Mouse (Mus musculus) neural tube, embryonic 14.5 days (tissue): ENCODE measurements around the gene Pramel6. TPM values are rescaled to one million over a fixed set of nuclear protein-coding genes. Genes with fewer than 3 reads are reported as not detected.
"Not testable (repeated sequence)": the region's sequence is repeated elsewhere in the genome, so short reads cannot be mapped to it uniquely, and the experiment has no call there.

Source experiments
- ATAC-seq: fragments of 200-750 bp; cut with Nextera tagmentation; 2 replicates; pipeline ENCODE4 v1.8.0; 2017; ENCODE audit warnings: low read depth, mild to moderate bottlenecking, moderate TSS enrichment, moderate library complexity
- H3K27ac ChIP-seq: fragments of 300-500 bp; sonication (generic); 2 replicates; pipeline ENCODE4 v1.5.1; 2014; ENCODE audit warnings: low read depth, mild to moderate bottlenecking, control low read depth, low read length, moderate library complexity, mixed read lengths
- H3K27me3 ChIP-seq: fragments of 300-500 bp; sonication (generic); 2 replicates; pipeline ENCODE4 v1.6.1; 2014; ENCODE audit warnings: low read length; ENCODE audit not compliant: control insufficient read depth, insufficient read depth
- H3K36me3 ChIP-seq: fragments of 300-500 bp; sonication (generic); 2 replicates; pipeline ENCODE4 v1.6.1; 2014; ENCODE audit warnings: low read length, mixed read lengths; ENCODE audit not compliant: control insufficient read depth, insufficient read depth
- H3K4me1 ChIP-seq: fragments of 300-500 bp; sonication (generic); 2 replicates; pipeline ENCODE4 v1.6.1; 2014; ENCODE audit warnings: low read length; ENCODE audit not compliant: control insufficient read depth, insufficient read depth
- H3K4me2 ChIP-seq: fragments of 300-500 bp; sonication (generic); 2 replicates; pipeline ENCODE4 v1.6.1; 2014; ENCODE audit warnings: mild to moderate bottlenecking, low read depth, low read length, control low read depth
- H3K4me3 ChIP-seq: fragments of 300-500 bp; sonication (generic); 2 replicates; pipeline ENCODE4 v1.5.1; 2014; ENCODE audit warnings: low read depth, low read length, control low read depth, mixed read lengths
- H3K9ac ChIP-seq: fragments of 300-500 bp; sonication (generic); replicated peaks from 2 replicates; pipeline ENCODE4 v1.6.1; 2014; ENCODE audit warnings: low read depth, mild to moderate bottlenecking, control low read depth, low read length, mixed read lengths
- H3K9me3 ChIP-seq: fragments of 300-500 bp; sonication (generic); 2 replicates; pipeline ENCODE4 v1.6.1; 2016; ENCODE audit warnings: low read length; ENCODE audit not compliant: control insufficient read depth
- WGBS: fragments of 180-500 bp; shearing (Covaris S2); extraction: QIAGEN DNeasy Blood & Tissue Kit; methylation state at CpG from one replicate; pipeline ENCODE4 v1.1.7; 2014; 5-methylcytosine and 5-hydroxymethylcytosine counted together
- polyA plus RNA-seq: library from polyadenylated mRNA; unstranded; fragments of >200 nt; fragmentation: Nextera tagmentation; extraction: Ambion mirVana; gene quantifications from 2 replicates; pipeline ENCODE4 v1.2.1, GENCODE M21; 2014

Pramel6 gene
- polyA plus RNA-seq, 1 experiment from 2014 or later: not detected

DNA sequence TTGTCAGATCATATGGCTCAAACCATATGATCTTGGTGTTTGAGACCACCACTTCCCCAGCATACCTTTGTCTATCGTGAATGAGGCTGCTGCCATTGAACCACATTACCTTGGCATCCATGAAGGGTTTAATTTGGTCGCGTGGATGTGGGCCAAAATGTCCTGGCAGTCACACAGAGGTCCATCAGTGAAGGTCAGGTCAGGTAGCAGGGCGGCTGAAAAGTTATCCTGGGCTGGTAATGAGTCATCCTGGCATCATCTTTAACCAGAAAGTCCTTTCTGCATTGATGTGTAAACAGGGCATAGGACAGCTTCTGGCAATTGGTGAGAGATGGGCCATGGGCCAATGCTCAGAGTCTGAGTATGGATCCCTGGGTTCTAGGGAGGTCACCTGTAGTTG, 14.3 kb downstream of the Pramel6 start:
- no peaks in the 10 kb centered on the region for H3K9me3 ChIP-seq
- H3K27ac ChIP-seq: no peak overlapping the region
- no peak overlapping the region for H3K4me3 ChIP-seq
- H3K4me2 ChIP-seq: no peak overlapping the region
- H3K9ac ChIP-seq: no peak overlapping the region
- no peaks in the 10 kb centered on the region for H3K27me3 ChIP-seq
- WGBS: 88% methylated on average over 4 of the region's 4 CpGs
- ATAC-seq: no peak
- no peaks in the 10 kb centered on the region for H3K36me3 ChIP-seq
- no peaks in the 10 kb centered on the region for H3K4me1 ChIP-seq

DNA sequence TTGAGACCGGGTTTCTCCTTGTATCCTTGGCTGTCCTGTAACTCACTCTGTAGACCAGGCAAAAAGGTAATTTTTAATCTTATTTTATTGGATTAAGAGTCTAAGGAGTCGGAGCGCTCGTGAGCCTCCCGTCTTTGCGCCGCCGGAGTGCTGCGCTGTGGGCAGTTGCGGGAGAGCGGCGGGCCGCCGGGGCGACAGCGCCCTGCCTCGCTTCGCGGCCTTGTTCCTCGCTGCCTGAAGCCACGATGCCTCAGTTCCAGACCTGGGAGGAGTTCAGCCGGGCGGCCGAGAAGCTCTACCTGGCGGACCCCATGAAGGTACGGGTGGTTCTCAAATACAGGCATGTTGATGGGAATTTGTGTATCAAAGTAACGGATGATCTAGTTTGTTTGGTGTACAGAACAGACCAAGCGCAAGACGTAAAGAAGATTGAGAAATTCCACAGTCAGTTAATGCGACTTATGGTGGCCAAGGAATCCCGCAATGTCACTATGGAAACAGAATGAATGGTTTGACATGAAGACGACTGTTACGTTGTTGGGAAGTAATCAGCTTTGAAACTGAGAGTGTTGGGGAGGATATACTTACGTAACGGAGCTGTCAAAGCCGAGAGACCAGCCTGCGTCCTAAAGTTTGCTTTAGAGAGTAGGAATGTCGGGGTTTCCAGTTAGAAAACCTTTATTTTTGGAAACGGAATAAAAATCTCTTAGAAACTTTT, 19.7 kb downstream of the Pramel6 start:
- not testable (repeated sequence) for H3K9me3 ChIP-seq, H3K36me3 ChIP-seq, H3K4me1 ChIP-seq, H3K27ac ChIP-seq, H3K9ac ChIP-seq, H3K27me3 ChIP-seq
- 33% methylated on average over 38 of the region's 39 CpGs for WGBS
- H3K4me3 ChIP-seq: 0 out of 2 replicates have a peak overlapping the region, but pooled peaks have one; percentile 12
- H3K4me2 ChIP-seq: peak overlapping the region; percentile 38
- ATAC-seq: peak; percentile 71

DNA sequence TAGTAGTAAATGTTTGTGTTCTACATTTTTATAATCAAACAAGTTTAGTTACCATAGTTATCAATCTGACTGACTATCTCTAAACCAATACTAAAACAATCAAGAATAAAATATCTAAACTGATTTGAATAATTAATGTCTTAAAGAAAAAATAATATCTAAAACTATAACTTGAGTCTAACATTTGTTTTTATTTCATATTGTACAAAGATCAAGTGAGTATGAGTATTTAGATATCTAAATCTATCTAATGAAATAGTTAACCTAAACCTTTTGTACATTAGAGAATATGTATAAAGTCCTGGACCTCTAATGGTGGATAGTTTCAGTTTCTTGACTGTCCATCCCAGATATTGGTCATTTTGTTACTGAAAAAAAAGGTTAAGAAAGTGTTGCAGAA, 25.1 kb downstream of the Pramel6 start, which contains the start of gene Olfr153:
Olfr153 (plus strand) TSS at position 301 of the 400 bp plus-strand sequence.
- H3K27ac ChIP-seq: no peak within 1 kb of the TSS
- H3K27me3 ChIP-seq: no peaks in the 10 kb centered on the region
- no peak within 1 kb of the TSS for H3K4me2 ChIP-seq
- H3K4me1 ChIP-seq: no peaks in the 10 kb centered on the region
- no peak for ATAC-seq
- H3K36me3 ChIP-seq: no peaks in the 10 kb centered on the region
- H3K4me3 ChIP-seq: no peak within 1 kb of the TSS
- H3K9me3 ChIP-seq: no peaks in the 10 kb centered on the region
- no peak within 1 kb of the TSS for H3K9ac ChIP-seq

DNA sequence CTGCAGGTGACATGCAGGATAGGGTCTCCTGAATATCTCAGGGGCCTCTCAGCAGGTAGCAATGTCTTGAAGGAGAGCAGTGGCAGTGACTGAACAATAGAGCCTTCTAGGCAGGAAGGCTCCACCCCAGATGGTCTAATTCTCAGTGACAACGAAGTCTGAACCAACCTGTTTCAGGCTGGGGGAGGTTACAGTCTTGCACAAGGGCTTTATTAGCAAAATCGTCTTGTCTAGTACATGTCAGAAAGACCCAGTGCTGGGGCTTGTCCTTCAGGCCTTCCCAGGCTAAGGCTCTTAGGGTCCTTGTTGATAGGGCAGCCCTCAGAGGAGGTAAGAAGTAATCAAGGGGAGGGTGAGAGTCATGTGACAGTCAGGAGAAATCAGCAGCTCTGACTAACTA, 28.5 kb downstream of the Pramel6 start:
- Histone ChIP-seq H3K4me3 (no peak overlapping the region), H3K4me1 (no peaks in the 10 kb centered on the region), H3K9ac (no peak overlapping the region), H3K27ac (no peak overlapping the region), H3K9me3 (no peaks in the 10 kb centered on the region), H3K36me3 (no peaks in the 10 kb centered on the region), H3K4me2 (no peak overlapping the region), H3K27me3 (no peaks in the 10 kb centered on the region)
- no peak for ATAC-seq
- 72% methylated on average over 2 of the region's 2 CpGs for WGBS

DNA sequence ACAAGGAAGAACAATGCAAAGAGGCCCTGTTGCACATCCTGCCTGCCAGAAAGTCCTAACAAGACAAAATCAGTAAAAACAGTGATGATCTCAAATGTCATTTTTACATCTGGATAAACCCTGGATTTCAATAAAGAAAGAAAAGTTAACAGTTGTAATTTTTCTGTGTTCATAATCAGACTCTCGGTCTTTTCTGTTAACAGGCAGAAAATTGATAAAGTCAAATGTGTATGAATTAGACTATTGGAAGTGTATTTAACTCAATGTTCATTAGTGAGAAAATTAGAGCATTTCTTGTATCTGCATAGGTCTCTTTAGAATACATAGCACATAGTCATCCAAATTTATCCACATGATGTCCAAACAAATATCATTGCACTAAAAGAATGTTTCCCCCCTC, 39.1 kb downstream of the Pramel6 start, which contains the start of gene Olfr1128:
Olfr1128 (minus strand) TSS at position 101 of the 400 bp plus-strand sequence.
- H3K4me3 ChIP-seq: no peak within 1 kb of the TSS
- H3K36me3 ChIP-seq: no peaks in the 10 kb centered on the region
- no peak within 1 kb of the TSS for H3K9ac ChIP-seq
- 93% methylated on average over 1 of the region's 1 CpGs for WGBS
- no peaks in the 10 kb centered on the region for H3K4me1 ChIP-seq
- no peaks in the 10 kb centered on the region for H3K9me3 ChIP-seq
- H3K27me3 ChIP-seq: no peaks in the 10 kb centered on the region
- ATAC-seq: no peak
- no peak within 1 kb of the TSS for H3K27ac ChIP-seq
- H3K4me2 ChIP-seq: no peak within 1 kb of the TSS

Other genes starting within 250 kb of the Pramel6 start
- gene Olfr1116, start 239.0 kb upstream of the Pramel6 start, polyA plus RNA-seq: not detected in 2 replicates
- not detected in 2 replicates for gene Olfr1118, start 199.0 kb upstream of the Pramel6 start, polyA plus RNA-seq
- not detected in 2 replicates for gene Olfr1120, start 151.8 kb upstream of the Pramel6 start, polyA plus RNA-seq
- not detected in 2 replicates for gene Olfr1121, start 136.7 kb upstream of the Pramel6 start, polyA plus RNA-seq
- gene Olfr1122, start 120.7 kb upstream of the Pramel6 start, polyA plus RNA-seq: not detected in 2 replicates
- not detected in 2 replicates for gene Olfr1123, start 89.9 kb upstream of the Pramel6 start, polyA plus RNA-seq
- 0.08 and 0.10 TPM in 2 replicates for gene Olfr1124, start 76.3 kb upstream of the Pramel6 start, polyA plus RNA-seq
- not detected in 2 replicates for gene Olfr1126, start 52.6 kb upstream of the Pramel6 start, polyA plus RNA-seq
- not detected in 2 replicates for gene Pramel7, start 9.5 kb upstream of the Pramel6 start, polyA plus RNA-seq
- gene Olfr153, start 25.2 kb downstream of the Pramel6 start, polyA plus RNA-seq: not detected in 2 replicates
- gene Olfr1128, start 39.0 kb downstream of the Pramel6 start, polyA plus RNA-seq: not detected in 2 replicates
- not detected in 2 replicates for gene Olfr1129, start 67.3 kb downstream of the Pramel6 start, polyA plus RNA-seq
- gene Olfr1130, start 99.6 kb downstream of the Pramel6 start, polyA plus RNA-seq: not detected in 2 replicates
- gene Olfr1131, start 120.5 kb downstream of the Pramel6 start, polyA plus RNA-seq: not detected in 2 replicates
- gene Olfr1132, start 131.0 kb downstream of the Pramel6 start, polyA plus RNA-seq: not detected in 2 replicates
- not detected in 2 replicates for gene Olfr1133, start 140.8 kb downstream of the Pramel6 start, polyA plus RNA-seq
- not detected in 2 replicates for gene Olfr1134, start 151.9 kb downstream of the Pramel6 start, polyA plus RNA-seq
- gene Olfr1135, start 167.1 kb downstream of the Pramel6 start, polyA plus RNA-seq: not detected in 2 replicates
- gene Olfr1136, start 187.4 kb downstream of the Pramel6 start, polyA plus RNA-seq: not detected in 2 replicates
- not detected in 2 replicates for gene Olfr1137, start 206.6 kb downstream of the Pramel6 start, polyA plus RNA-seq
- not detected in 2 replicates for gene Olfr1138, start 233.4 kb downstream of the Pramel6 start, polyA plus RNA-seq
- gene Olfr1140, start 237.2 kb downstream of the Pramel6 start, polyA plus RNA-seq: not detected in 2 replicates
- not detected in 2 replicates for gene Olfr1141, start 247.4 kb downstream of the Pramel6 start, polyA plus RNA-seq